In the genomic region with DNA sequence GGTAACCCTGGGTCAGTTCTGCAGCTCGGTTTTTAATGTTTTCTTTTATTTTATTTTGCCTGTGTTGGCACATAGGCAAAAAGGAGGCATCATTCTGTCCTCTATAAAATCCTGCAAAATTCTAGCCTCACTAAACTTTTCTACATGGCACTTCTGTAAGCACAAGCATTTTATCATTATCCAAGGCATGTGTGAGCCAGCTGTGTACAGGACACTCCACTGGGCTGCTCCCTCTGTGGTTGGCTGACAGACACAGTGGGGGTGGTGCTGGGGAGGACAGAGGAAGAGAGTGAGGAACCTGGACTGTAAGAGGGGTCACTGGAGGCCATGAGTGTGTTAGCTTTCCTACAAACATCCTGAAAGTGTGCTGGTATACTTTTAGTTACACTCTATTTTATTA, we compare ENCODE assay signal across 22 mouse cellular contexts. TPM values are rescaled to one million over a fixed set of nuclear protein-coding genes. Genes with fewer than 3 reads are reported as not detected.
A peak's percentile ranks its signal among the peaks of the same experiment; 100 is the strongest.
DNase-seq lines count a peak whose midpoint lies in the region; ATAC-seq and TF ChIP-seq lines count a peak whose summit lies in the region.
"Had no signal": no experiment of that assay in that cellular context is flagged by ENCODE, and none has a peak within 500 bp of the region (broad histone marks: within the 10 kb centered on the region; RNA-seq: fewer than 3 reads in every experiment).

No protein-coding gene starts in this region.

- H3K4me2 ChIP-seq in liver, embryonic 16.5 days (ENCODE audit: low read depth, low read length) = no peak overlapping the region
- no peak overlapping the region for H3K4me2 ChIP-seq in liver, embryonic 12.5 days
- no peak overlapping the region for H3K4me2 ChIP-seq in liver, postnatal 0 days (ENCODE audit: low read depth, low read length)
- H3K4me2 ChIP-seq: embryonic facial prominence, embryonic 15.5 days; forebrain, embryonic 15.5 days; heart, embryonic 11.5 days; heart, embryonic 15.5 days; hindbrain, embryonic 14.5 days had no signal

- no peak overlapping the region for H3K4me3 ChIP-seq in liver, embryonic 16.5 days (ENCODE audit: low read depth, low read length)
- no peak overlapping the region for H3K4me3 ChIP-seq in liver, embryonic 12.5 days
- no peak overlapping the region for H3K4me3 ChIP-seq in liver, postnatal 0 days (ENCODE audit: low read depth, low read length)
- H3K4me3 ChIP-seq: embryonic facial prominence, embryonic 15.5 days; erythroblast, embryonic 14.5 days; forebrain, embryonic 15.5 days; heart, adult 2 months; heart, embryonic 15.5 days; hindbrain, embryonic 10.5 days had no signal

- 69% methylated on average over 1 of the region's 1 CpGs for WGBS in liver, embryonic 16.5 days (ENCODE audit: insufficient replicate concordance)
- 79% methylated on average over 1 of the region's 1 CpGs for WGBS in liver, embryonic 12.5 days (ENCODE audit: insufficient replicate concordance)
- WGBS in liver, postnatal 0 days (ENCODE audit: insufficient replicate concordance) = 72% methylated on average over 1 of the region's 1 CpGs

- H3K9ac ChIP-seq in liver, embryonic 16.5 days (ENCODE audit: low read depth, low read length) = no peak overlapping the region
- H3K9ac ChIP-seq in liver, embryonic 12.5 days = no peak overlapping the region
- H3K9ac ChIP-seq in liver, postnatal 0 days (replicated peaks) = no peak overlapping the region
- H3K9ac ChIP-seq: embryonic facial prominence, embryonic 15.5 days; forebrain, embryonic 15.5 days; heart, embryonic 15.5 days; hindbrain, embryonic 14.5 days had no signal

- DNase-seq in heart, adult 11 months = peak; percentile 62
- DNase-seq in heart, postnatal 4 days = no peak
- DNase-seq in adipocyte (ENCODE audit: low spot score) = peak; percentile 18
- DNase-seq in liver, postnatal 0 days = no peak
- DNase-seq: adrenal gland, adult 8-10 months; adrenal gland, postnatal 36 days; cerebellum, adult 2 months; cerebellum, postnatal 10 days; gastrocnemius, postnatal 36 days; heart, adult 2 months; heart, postnatal 14 days had no signal

- no peak overlapping the region for H3K27ac ChIP-seq in liver, embryonic 16.5 days (ENCODE audit: low read length)
- no peak overlapping the region for H3K27ac ChIP-seq in liver, embryonic 12.5 days
- no peak overlapping the region for H3K27ac ChIP-seq in liver, postnatal 0 days (ENCODE audit: low read depth)
- H3K27ac ChIP-seq: embryonic facial prominence, embryonic 15.5 days; forebrain, embryonic 15.5 days; heart, adult 2 months; heart, embryonic 15.5 days; hindbrain, embryonic 10.5 days; hindbrain, embryonic 14.5 days had no signal

- no peak for TF ChIP-seq CTCF in liver, postnatal 0 days (IDR thresholded peaks at IDR 0.05; ENCODE audit: low read depth)

- TF ChIP-seq EP300 in liver, postnatal 0 days (IDR thresholded peaks at IDR 0.05; ENCODE audit: low read depth) = no peak

- H3K36me3 ChIP-seq in liver, embryonic 16.5 days (ENCODE audit: control insufficient read depth, insufficient read depth) = peaks cover 84% of the 10 kb centered on the region
- H3K36me3 ChIP-seq in liver, embryonic 12.5 days = peaks cover 98% of the 10 kb centered on the region
- H3K36me3 ChIP-seq in liver, postnatal 0 days (replicated peaks; ENCODE audit: insufficient read depth, low read length) = peaks cover 85% of the 10 kb centered on the region

- H3K9me3 ChIP-seq in liver, embryonic 16.5 days (replicated peaks; ENCODE audit: control insufficient read depth, low read length) = no peaks in the 10 kb centered on the region
- no peaks in the 10 kb centered on the region for H3K9me3 ChIP-seq in liver, embryonic 12.5 days (replicated peaks)
- no peaks in the 10 kb centered on the region for H3K9me3 ChIP-seq in liver, postnatal 0 days (ENCODE audit: low read length)
- H3K9me3 ChIP-seq: embryonic facial prominence, embryonic 15.5 days; forebrain, embryonic 15.5 days; heart, embryonic 15.5 days; hindbrain, embryonic 10.5 days had no signal

- no peaks in the 10 kb centered on the region for H3K27me3 ChIP-seq in liver, embryonic 16.5 days (ENCODE audit: control insufficient read depth, insufficient read depth, low read depth, low read length)
- H3K27me3 ChIP-seq in liver, embryonic 12.5 days (replicated peaks) = no peaks in the 10 kb centered on the region
- H3K27me3 ChIP-seq in liver, postnatal 0 days (ENCODE audit: insufficient read depth, low read length) = no peaks in the 10 kb centered on the region
- H3K27me3 ChIP-seq: CH12.LX; embryonic facial prominence, embryonic 15.5 days; forebrain, embryonic 15.5 days; heart, embryonic 15.5 days had no signal

- 0 out of 2 replicates have a peak, but pooled peaks have one; percentile 38 for ATAC-seq in liver, embryonic 16.5 days (ENCODE audit: low read depth)
- ATAC-seq in liver, embryonic 12.5 days = no peak
- ATAC-seq in liver, postnatal 0 days = peak; percentile 49; the same call in 1 of the 2 replicates
- ATAC-seq in inflammation-experienced regulatory T-cells, adult 6 months = no peak
- ATAC-seq: forebrain, embryonic 15.5 days had no signal

- H3K4me1 ChIP-seq in liver, embryonic 16.5 days (ENCODE audit: control insufficient read depth, low read depth, low read length) = no peaks in the 10 kb centered on the region
- 0 out of 2 replicates have a peak, but pooled peaks cover 4% of the 10 kb centered on the region for H3K4me1 ChIP-seq in liver, embryonic 12.5 days
- no peaks in the 10 kb centered on the region for H3K4me1 ChIP-seq in liver, postnatal 0 days (ENCODE audit: insufficient read depth)
- H3K4me1 ChIP-seq: embryonic facial prominence, embryonic 15.5 days; forebrain, embryonic 15.5 days; hindbrain, embryonic 10.5 days had no signal

RNA-seq across cellular contexts. Expression of a gene that starts 49.4 kb away (rescaled TPM):
- 1 to 10 TPM; 3.0 to 3.6 TPM for total RNA-seq in heart, postnatal 4 days (2021)
- polyA plus RNA-seq in liver, embryonic 16.5 days (2015; fragmentation: Nextera tagmentation; extraction: Ambion mirVana) = 0.57 and 0.74 TPM in 2 replicates
- polyA plus RNA-seq in liver, embryonic 12.5 days (2016; fragmentation: Nextera tagmentation; extraction: Ambion mirVana) = 1.3 and 1.8 TPM in 2 replicates
- 1.9 TPM in 2 replicates for polyA plus RNA-seq in liver, postnatal 0 days (2015; fragmentation: Nextera tagmentation; extraction: Ambion mirVana)
- polyA plus RNA-seq in inflammation-experienced regulatory T-cells, adult 6 months (2017; shearing (Covaris generic)) = 1 to 10 TPM in 2 of 3 experiments, under 1 TPM in 1; 0.87 to 1.7 (median 1.3) TPM

Comparison
In these comparisons a context has a peak if more than half of its experiments do, and no peak if none do; other contexts are left out.
1. DNase-seq: peak in heart, adult 11 months (single experiment) and adipocyte (single experiment); none in heart, postnatal 4 days (single experiment) and liver, postnatal 0 days (single experiment).
2. ATAC-seq: peak in liver, embryonic 16.5 days (single experiment) and liver, postnatal 0 days (single experiment); none in liver, embryonic 12.5 days (single experiment) and inflammation-experienced regulatory T-cells, adult 6 months (single experiment).